Mouse (Mus musculus): ENCODE data around the gene Ice2. TPM values are rescaled to one million over a fixed set of nuclear protein-coding genes. Genes with fewer than 3 reads are reported as not detected.

Ice2 gene
- total RNA-seq, 4 experiments from 2014 or later = 3.7 to 5.1 (median 3.9) TPM

GRCm38 (mm10) chr9:69458982-69459381 is 61.3 kb downstream of the Ice2 start:
- DNase-seq (ENCODE audit: low spot score in 2 of 2) = peak; percentile 63

- no peak for DNase-seq (ENCODE audit: low spot score in 2 of 2)
Measured at GRCm38 (mm10) chr9:69459876-69460275, 62.2 kb downstream of the Ice2 start.

GRCm38 (mm10) chr9:69463046-69463445 is 65.3 kb downstream of the Ice2 start:
- DNase-seq (ENCODE audit: low spot score in 2 of 2) = no peak

- DNase-seq (ENCODE audit: low spot score in 2 of 2) = no peak
Measured at GRCm38 (mm10) chr9:69464109-69464756, 66.5 kb downstream of the Ice2 start.

- DNase-seq (ENCODE audit: low spot score in 2 of 2) = no peak
Measured at GRCm38 (mm10) chr9:69466098-69466497, 68.4 kb downstream of the Ice2 start.

- no peak for DNase-seq (ENCODE audit: low spot score in 2 of 2)
Measured at GRCm38 (mm10) chr9:69467310-69467939, 69.7 kb downstream of the Ice2 start.

GRCm38 (mm10) chr9:69468991-69469390 is 71.3 kb downstream of the Ice2 start:
- DNase-seq (ENCODE audit: low spot score in 2 of 2) = peak in 1 of 2 experiments; percentile 33

GRCm38 (mm10) chr9:69470362-69470761 is 72.7 kb downstream of the Ice2 start:
- DNase-seq (ENCODE audit: low spot score in 2 of 2) = no peak

- DNase-seq (ENCODE audit: low spot score in 2 of 2) = no peak
Measured at GRCm38 (mm10) chr9:69470921-69471320, 73.2 kb downstream of the Ice2 start.

GRCm38 (mm10) chr9:69472724-69473123 is 75.0 kb downstream of the Ice2 start:
- DNase-seq (ENCODE audit: low spot score in 2 of 2) = peak; percentile 50 to 59

- DNase-seq (ENCODE audit: low spot score in 2 of 2) = no peak
Measured at GRCm38 (mm10) chr9:69475873-69476272, 78.2 kb downstream of the Ice2 start.

GRCm38 (mm10) chr9:69477195-69477823 is 79.6 kb downstream of the Ice2 start:
- peak; percentile 29 to 35 for DNase-seq (ENCODE audit: low spot score in 2 of 2)

GRCm38 (mm10) chr9:69477824-69478222 is 80.1 kb downstream of the Ice2 start:
- no peak for DNase-seq (ENCODE audit: low spot score in 2 of 2)

GRCm38 (mm10) chr9:69480344-69480743 is 82.6 kb downstream of the Ice2 start:
- DNase-seq (ENCODE audit: low spot score in 2 of 2) = peak; percentile 64 to 76

Small RNA genes lying within 50 kb of the gene (microRNA-seq; reads per million reads assigned to microRNA genes)
- not detected for gene Mir3109

Other genes starting within 250 kb of the Ice2 start
- gene Anxa2, start 55.7 kb downstream of the Ice2 start, total RNA-seq (2022) = 10 to 100 TPM; 17.3 to 34.2 (median 28.0) TPM